Mouse (Mus musculus): ENCODE measurements around the gene Sbf2. TPM values are rescaled to one million over a fixed set of nuclear protein-coding genes. Genes with fewer than 3 reads are reported as not detected.

The Sbf2 gene
- polyA plus RNA-seq, 1 experiment: 39.1 TPM

DNA sequence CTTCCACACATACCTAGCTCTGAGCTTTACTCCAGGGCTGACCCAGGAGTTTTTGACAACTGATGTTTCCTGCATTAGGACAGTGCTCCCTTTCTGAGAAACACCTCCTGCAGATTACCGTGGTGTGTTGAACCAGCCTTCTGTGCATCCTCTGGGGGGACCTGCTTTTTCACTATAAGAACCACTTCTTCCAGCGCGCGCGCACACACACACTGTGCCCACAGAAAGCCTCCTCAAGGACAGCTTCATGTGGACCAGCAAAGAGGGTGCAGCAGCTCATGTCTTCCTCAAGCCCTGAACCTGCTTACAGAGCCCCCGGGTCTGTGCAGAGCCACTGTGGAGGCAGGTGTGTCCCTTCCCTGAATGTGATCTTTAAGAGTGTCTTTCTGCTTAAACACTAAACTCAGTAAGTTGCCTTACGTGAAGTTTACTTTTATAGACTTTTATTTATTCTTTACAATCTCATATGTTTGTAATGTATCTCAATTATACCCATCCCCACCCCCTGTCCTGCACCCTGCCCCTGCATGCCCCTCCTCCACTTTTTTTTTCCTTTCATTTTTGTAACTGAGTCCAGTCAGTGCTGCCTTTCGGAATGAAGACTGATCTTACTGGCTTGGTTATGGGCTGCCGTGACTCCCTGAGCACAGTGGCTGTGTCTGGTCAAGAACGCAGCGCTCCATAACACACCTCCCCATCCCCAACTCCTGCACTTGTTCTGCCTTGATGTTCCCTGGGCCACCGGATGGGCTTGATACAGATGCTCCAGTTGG, 329.5 kb downstream of the Sbf2 start:
- no peak for DNase-seq (ENCODE audit: extremely low spot score in 1 of 2, low spot score in 1 of 2)

DNA sequence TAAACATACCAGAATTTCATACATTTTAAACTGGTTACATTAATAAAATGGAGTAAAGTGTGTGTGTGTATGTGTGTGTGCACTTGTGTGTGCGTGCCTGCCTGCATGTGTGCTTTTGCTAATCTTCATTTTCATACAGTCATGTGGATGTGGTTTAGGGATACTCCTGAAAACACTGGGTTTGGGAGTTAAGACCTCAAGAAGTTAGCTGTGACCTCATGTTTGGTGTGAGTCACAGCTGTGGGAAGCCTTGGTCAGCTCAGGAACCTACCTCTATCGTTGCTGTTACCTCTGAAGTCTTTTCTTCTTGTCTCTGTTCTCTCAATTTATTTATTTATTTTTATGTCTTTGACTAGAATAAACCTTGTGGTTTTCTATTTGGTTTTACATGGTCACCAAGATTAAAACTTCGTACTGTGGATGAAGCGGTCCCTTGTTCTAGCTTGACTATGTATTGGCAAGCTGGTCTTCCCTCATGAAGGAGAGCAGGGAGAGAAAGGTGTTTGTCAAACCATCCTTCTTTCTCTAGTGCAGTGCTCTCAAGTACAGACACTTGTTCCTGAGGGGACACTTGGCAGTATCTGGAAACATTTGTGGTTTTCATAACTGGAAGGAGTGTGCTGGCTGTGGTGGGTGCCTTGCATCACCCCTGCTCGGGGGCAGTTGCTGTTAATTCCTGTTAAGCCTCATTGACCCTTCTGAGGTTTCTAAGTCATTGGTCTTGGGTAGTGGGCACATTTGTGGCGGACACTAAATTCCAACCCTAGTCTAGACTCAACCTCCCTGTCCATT, 331.0 kb downstream of the Sbf2 start:
- no peak for DNase-seq (ENCODE audit: extremely low spot score in 1 of 2, low spot score in 1 of 2)

DNA sequence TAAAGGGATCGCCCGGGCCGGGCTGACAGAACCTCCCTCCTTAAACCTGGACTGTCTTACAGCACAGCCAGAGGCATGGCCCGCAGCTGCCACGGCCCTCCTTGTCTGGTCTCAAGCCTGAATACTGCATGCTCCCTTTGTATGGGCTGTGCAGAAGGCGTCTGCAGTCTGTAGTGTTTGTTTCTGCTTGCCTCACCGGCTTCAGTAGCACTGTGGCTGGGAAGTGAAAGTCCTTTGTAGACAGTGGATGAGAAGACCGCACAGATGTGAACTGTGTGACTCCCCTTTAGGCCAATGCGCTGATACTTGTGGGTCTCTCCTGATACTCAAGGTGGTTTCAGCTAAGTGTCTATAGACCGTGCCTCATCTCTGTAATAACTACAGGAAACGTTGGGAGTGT, 331.9 kb downstream of the Sbf2 start:
- no peak for DNase-seq (ENCODE audit: extremely low spot score in 1 of 2, low spot score in 1 of 2)

DNA sequence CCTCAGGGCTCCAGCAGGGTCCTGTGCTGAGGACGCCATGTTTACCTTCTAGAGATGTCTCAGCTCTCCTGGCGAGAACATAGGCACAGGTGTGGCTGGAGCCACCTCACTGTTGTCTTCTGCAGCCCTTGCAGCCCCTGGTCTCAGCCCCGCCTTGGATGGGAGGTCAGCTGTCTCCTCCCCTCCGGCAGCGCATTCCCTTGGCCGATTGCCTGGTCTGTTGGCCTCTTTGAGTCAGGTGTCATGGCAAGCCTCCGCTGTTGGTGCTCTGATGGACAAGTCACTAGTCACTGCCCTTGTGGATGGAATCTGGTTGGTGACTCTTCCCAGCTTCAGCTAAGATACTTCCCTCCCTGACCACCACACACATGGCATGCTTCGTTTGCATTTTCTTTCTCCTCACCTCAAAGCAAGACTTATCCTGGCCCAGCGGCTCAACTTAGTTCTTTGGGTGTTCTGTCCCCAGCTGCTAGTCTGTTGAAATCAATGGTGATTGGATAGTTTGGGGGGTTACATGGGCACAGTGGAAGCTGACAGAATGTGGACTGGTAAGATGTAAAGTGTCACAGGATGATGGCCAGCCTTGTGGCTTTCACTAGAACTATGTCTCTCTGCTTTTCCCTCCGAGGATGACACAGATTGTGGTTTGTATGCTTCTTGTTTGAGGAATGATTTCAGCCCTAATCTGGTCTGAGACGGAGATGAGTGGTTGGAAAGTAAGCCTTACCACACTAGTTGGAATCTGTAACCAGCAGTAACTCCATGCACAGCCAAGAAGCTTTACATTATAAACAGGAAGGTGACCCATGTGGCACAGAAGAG, 333.1 kb downstream of the Sbf2 start:
- DNase-seq (ENCODE audit: extremely low spot score in 1 of 2, low spot score in 1 of 2): no peak

DNA sequence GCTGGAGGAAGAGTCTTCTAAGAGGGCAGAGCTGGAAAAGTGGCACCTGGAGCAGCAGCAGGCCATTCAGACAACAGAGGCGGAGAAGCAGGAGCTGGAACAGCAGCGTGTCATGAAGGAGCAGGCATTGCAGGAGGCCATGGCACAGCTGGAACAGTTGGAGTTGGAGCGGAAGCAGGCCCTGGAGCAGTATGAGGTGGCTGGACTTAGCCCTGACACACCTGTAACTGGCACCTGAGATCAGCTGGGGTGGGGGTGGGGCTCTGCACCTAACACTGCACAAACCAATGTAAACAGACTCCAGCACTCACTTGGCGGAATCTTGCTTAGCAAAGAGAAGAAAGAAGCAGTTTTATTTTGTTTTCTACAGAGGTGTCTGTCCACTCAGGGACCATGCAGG, 335.5 kb downstream of the Sbf2 start:
- no peak for DNase-seq (ENCODE audit: extremely low spot score in 1 of 2, low spot score in 1 of 2)

DNA sequence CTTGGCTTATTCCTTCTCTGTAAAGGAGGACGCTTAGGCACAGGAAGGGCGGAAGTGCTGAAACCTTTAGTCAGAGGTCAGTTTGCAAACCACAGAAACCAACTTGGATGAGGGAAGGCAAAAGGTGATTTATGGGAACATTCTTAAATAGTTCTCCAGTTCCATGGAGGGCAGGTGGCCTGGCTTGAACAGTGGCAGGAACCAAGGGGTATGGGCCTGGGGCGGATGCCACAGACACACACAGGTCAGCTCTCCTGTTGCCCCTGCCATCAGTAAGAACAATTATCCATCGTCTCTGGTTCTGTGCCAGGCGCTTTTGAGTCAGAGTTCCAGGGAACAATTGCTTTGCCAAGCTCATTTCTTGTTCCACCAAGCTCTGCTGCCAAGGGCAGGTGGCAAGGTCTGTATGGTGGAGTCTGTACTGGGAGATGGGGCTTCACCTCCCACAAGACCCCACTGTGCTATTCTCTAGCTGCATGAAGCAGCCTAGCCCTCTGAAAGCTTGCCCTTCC, 336.9 kb downstream of the Sbf2 start:
- DNase-seq (ENCODE audit: extremely low spot score in 1 of 2, low spot score in 1 of 2): no peak

DNA sequence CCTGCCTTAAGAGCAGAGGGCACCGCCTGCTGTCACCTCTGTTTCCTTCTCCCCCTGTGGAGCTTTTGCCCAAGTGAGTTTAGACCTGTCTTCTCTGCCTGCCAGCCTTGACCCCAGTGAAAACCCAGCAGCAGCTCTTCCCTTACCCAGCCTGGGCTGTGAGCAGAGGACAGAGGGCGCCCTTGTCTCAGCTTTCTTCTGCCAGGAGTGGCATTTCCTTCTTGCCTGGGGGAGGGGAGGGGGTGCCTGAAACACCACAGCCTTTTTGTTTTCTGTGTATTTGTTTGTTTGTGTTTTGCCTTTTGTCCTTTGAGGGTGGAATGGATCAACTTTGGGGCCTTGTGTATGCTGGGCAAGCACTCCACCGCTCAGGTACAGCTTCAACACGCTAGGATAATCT, 342.3 kb downstream of the Sbf2 start:
- no peak for DNase-seq (ENCODE audit: extremely low spot score in 1 of 2, low spot score in 1 of 2)

DNA sequence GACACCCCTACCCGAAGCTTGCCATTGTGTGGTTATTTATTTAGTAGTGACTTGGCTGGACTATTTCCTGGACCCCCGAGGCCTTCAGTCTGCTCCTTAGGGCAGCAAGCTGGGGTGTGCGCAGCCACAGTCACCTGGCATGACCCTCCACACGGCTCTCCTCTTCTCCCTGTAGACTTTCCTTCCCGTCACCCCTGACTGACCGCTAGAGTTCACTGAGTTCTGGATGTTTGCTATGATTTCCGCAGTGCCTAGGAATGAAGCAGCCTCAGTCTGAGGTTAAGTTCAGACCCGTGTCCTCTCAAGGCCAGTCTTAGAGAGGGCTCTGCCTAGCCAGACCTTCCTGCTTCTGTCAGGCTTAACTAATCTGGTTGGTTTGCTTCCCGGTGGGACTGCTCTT, 342.9 kb downstream of the Sbf2 start:
- DNase-seq (ENCODE audit: extremely low spot score in 1 of 2, low spot score in 1 of 2): no peak

DNA sequence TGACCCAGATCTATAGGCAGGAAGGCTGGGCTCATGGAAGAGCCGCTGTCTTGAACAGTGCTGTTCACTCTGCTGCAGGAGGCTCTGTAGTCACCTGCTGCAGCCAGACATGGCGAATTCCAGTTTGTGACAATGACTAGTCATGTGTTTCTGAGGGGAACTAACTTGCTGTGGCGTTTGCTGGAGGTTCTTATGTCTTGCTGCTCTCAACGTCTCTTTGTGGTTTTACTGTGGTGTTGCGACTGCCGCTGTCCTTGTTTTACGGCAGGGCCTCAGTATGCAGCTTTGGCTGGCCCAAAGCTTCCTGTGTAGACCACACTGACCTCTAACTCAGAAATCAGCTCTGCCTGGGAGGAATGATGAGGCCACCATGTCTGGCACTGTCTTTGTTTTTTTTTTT, 344.3 kb downstream of the Sbf2 start:
- no peak for DNase-seq (ENCODE audit: extremely low spot score in 1 of 2, low spot score in 1 of 2)

DNA sequence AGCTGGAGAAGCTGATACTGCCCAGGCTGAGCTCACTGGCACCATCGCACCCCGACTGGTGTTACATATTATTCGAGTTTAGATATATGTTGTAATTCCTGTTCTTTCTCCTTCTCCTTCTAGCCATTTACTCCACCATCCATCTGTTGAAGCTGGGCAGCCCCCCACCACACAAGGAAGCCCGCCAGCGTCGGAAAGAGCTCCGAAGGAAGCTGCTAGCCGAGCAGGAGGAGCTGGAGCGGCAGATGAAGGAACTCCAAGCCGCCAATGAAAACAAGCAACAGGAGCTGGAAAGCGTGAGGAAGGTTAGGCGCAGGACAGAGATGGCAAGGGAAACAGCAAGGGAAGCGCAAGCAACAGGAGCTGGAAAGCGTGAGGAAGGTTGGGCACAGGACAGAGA, 344.9 kb downstream of the Sbf2 start:
- no peak for DNase-seq (ENCODE audit: extremely low spot score in 1 of 2, low spot score in 1 of 2)

DNA sequence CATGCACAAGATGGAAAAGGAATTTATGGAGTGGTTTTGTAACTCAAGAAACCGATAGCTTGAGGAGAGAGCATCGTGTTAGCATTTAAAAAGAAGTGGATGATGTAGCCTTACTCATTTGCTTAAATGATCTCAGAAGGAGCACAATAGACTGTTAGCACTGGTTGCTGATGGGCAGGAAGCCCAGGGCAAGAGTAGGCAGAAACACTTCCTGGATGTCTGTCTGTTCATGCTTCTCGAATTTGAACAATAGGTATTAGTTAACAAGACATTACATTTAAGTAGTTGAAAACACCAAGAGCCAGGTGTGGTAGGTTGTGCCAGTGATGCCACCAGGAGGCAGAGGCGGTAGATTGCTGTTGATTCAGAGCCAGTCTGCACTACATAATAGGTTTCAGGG, 346.2 kb downstream of the Sbf2 start:
- no peak for DNase-seq (ENCODE audit: extremely low spot score in 1 of 2, low spot score in 1 of 2)

DNA sequence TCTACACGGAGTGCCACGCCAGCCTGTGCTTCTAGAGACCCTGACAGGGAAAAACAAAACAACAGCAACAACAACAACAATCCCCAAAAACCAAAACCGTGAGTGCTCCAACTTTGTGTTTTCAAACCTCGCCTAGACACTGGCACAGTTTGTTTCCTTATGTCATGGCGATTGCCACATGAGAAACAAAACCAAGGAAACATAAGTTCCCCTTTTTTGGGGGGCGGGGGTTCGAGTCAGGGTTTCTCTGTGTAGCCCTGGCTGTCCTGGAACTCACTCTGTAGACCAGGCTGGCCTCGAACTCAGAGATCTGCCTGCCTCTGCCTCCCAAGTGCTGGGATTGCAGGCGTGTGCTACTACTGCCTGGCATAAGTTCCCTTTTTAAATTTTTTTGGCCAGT, 346.7 kb downstream of the Sbf2 start:
- DNase-seq (ENCODE audit: extremely low spot score in 1 of 2, low spot score in 1 of 2): no peak

DNA sequence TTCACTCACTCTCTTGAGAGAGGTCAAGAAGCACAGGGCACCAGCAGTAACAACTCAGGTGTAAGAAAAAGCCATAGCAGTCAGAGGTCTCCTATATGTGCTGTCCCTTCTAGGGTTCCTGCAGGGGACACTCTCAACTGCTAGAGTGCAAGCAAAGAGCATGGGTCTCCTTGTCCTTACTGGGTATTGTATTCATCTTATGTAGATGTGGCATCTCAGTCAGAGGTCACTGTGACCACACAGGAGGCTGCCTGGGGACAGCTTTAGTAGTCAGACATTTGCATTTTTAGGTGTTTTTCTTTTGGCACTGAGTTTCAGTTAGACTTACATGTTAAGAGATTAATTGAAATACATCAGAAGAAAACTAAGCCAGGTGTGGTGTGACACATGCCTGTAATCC, 347.7 kb downstream of the Sbf2 start:
- DNase-seq (ENCODE audit: extremely low spot score in 1 of 2, low spot score in 1 of 2): no peak

DNA sequence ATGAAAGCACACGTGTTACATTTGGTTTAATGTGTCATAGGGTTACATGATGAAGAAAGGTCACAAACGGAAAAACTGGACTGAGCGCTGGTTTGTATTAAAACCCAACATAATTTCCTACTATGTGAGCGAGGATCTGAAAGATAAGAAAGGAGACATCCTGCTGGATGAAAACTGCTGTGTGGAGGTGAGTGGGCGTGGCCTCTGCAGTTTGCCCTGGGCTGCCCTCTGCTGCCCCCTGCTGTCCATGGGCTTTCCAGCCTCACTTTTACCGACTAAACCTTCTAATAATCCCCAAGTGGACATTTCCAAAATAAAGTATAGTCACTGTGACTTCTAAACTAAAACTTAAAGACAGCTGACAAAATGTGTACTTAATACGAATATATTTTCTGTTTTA, 348.9 kb downstream of the Sbf2 start:
- peak; percentile 49 to 89 for DNase-seq (ENCODE audit: extremely low spot score in 1 of 2, low spot score in 1 of 2)

DNA sequence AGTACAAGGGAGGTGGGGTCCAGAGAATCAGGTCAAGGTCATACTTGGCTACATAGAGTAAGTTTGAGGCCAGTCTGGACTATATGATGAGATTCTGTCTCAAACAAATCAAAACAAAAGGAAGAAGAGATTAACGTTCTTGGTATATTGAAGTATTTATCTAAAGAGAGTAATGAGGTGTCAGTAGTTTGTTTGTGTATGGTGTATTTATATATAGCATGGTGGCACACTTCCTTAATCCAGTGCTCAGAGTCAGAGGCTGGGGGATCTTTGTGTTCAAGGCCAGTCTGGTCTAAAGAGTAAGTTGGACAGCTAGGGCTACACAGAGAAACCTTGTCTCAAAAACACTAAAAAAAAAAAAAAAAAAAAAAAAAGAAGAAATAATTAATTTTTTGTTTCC, 351.2 kb downstream of the Sbf2 start:
- DNase-seq (ENCODE audit: extremely low spot score in 1 of 2, low spot score in 1 of 2): no peak

DNA sequence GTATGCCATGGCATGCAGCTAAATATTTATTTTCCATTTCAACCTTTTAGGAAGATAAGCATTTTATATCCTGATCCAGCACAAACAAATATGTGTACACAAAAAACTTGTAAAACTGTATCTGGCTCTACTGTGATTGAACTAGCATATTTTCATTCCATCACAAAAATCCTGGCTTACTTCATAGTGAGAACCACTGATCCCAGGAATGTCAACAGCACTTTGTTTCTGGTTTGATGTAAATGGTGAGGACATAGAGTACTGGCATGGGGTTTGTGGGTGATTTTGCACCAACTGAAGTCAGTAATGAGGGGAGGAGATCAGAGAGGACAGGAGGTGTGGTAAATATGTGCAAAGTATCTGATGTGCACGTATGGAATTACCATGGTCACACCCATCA, 352.1 kb downstream of the Sbf2 start:
- DNase-seq (ENCODE audit: extremely low spot score in 1 of 2, low spot score in 1 of 2): no peak

DNA sequence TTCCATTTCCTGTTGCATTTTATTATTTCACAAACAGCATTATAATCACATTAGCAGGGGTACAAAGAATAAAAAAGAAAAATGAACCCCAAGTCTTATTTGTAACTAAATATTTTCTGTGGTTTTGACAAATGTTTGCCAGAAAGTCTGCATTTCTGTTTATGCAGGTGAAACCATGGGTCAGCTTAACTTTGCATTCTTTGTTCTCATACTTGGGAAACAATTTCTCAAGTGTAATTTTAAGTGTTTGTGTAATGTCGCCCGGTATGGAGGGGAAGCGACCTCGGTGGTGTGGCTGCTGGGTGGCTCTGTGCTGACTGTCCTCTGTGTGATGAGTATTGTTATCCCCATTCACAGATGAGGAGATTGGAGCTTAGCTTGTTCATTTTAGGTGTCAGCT, 352.9 kb downstream of the Sbf2 start:
- DNase-seq (ENCODE audit: extremely low spot score in 1 of 2, low spot score in 1 of 2): no peak

DNA sequence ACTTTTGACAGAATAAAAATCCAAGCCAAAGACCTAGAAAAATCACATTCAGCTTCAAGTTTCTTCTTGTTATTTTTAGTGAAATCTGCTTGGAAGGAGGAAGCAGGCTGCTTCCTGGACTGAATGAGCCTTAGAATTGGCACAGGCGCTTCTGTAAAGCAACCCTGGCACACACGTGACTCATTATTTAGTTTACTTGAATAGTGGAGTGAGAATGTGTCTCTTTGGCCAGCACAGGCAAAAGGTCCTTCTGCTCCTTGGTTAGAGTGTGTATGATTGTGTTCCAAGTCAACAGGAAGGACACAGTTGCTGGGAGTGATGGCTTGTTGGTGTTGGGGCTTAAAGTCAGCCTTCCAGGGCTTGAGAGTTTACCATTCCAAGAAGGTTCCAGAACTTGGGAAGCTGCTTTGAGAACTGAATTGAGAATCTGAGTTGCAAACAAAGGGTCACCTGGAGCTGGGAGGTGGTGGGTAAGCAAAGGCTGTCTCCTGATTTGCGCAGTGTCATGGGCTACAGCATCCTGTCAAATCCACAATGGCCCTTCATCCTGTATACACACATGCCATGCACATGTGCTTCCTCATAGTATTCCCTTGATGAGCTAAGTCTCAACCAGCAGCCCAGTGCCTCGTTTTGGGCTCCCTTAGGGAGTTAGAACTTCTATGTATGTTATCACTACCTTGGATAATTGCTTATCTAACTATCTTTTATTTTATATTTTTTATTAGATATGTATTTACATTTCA, 354.6 kb downstream of the Sbf2 start:
- peak; percentile 13 to 56 for DNase-seq (ENCODE audit: extremely low spot score in 1 of 2, low spot score in 1 of 2)

DNA sequence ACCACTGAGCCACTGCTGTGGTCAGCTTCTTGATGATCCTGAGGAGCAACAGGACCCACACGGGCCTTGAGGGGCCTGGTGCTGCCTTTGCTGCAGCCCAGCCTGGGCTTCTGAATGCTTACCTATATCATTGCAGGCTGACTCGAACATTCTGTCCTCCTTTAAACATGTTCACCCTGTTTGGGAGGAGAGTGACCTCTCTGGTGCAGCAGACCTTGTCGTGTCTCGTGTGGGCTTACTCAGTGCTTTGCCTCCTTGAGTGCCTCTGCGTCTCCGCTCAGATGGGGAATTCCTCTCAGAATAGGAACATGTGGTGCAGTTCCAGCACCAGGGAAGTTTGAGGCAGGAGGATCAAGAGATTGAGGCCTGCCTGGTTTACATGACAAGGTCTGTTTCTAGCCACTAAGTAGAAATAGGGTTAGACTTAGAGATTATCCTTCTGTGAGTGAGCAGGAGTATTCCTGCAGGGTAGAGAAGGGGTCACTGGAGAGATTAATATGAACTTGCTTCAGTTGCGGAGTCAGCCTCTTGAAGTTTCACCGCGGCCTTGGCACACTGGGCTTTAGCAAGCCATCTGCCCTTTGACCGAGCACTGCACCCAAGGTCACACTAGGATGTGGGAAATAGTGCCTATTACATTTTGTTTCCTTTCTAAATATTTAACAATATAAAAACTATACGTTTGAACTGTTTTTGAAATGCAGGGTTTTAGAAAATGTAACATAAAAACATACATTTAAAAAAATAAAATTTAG, 356.3 kb downstream of the Sbf2 start:
- no peak for DNase-seq (ENCODE audit: extremely low spot score in 1 of 2, low spot score in 1 of 2)
